Mouse (Mus musculus): ENCODE results near the gene Sept10. TPM values are rescaled to one million over a fixed set of nuclear protein-coding genes. Genes with fewer than 3 reads are reported as not detected.

Gene Sept10
- total RNA-seq (2021), result 1 to 10 TPM; 6.4 to 7.3 TPM

- intact Hi-C loops (cut with DNase I), result loop anchor here (2.0 to 5.0 kb wide), 2 partner anchors 54 to 71 kb away; no protein-coding TSS in a partner anchor
- DNase-seq (ENCODE audit: low spot score in 2 of 2), result peak; percentile 96 to 98
Measured at GRCm38 (mm10) chr10:59221473-59222270, at the start of gene Sept10, which contains the start of gene Sowahc. Gene Sept10 (minus strand): TSS chr10:59221847. Gene Sowahc (plus strand): TSS chr10:59221953.

- intact Hi-C loops (cut with DNase I), result no loop called here
- DNase-seq (ENCODE audit: low spot score in 2 of 2), result no peak
Measured at GRCm38 (mm10) chr10:59268754-59269153, 47.1 kb upstream of the Sept10 start.

- intact Hi-C loops (cut with DNase I), result no loop called here
- no peak for DNase-seq (ENCODE audit: low spot score in 2 of 2)
Measured at GRCm38 (mm10) chr10:59268109-59268508, 46.5 kb upstream of the Sept10 start.

DNA sequence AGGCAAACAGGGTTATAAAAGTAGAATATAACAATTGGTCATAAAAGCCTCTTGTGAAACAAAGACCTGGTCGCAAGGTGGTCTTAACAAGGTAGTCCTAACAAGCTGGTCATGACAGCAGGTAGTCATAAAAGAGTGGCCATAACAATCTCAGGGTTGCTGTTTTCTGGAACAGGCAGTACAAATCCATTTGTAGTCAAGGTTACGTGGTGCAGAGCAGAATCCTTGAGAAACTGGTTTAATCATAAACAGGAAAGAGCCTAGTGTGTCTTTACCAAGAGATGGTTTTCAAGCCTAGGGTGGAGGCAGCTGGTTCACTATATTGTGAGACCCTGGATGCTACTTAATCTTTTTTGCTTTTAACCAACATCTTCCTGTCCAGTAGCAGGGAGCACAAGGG, 45.6 kb upstream of the Sept10 start:
- intact Hi-C loops (cut with DNase I), result no loop called here
- DNase-seq (ENCODE audit: low spot score in 2 of 2), result no peak

DNA sequence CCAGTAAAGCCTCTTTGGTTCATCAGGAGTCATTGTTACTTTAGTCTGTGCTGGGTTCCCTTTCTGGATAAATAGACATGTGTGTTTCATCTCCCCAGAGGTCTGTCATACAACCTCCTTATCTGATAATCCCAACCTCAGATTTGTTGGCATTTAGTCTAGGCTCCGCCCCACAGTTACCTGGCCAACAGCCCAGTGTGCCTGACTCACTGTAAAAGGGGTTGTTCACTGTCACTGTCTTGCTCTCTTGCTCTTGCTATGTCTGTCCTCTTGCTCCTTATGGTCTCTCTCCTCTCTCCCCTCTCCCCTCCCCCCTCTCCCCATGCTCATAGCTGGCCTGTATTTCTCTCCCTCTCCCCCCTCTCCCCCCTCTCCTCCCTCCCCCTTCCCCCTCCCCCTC, 44.5 kb upstream of the Sept10 start:
- DNase-seq (ENCODE audit: low spot score in 2 of 2), result no peak
- intact Hi-C loops (cut with DNase I), result no loop called here

DNA sequence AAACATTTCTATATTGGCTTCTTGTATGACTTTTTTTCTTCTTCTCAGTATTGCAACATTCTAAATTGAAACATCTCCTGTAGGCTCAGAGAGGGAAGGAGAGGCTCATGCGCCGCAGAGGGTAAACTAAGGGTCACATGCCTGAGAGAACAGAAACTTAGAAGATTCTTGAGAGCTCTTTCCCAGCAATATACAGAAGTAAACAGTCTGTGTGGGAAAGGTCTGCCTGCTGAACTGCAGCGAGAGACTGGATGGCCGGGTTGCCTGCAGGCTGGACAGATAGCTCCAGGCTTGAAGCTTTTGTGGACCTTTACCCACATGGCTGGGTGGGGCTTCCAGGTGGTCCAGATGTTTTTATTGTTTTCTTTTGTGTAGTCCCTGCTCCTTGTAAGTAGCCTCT, 44.0 kb upstream of the Sept10 start:
- DNase-seq (ENCODE audit: low spot score in 2 of 2), result no peak
- intact Hi-C loops (cut with DNase I), result no loop called here

DNA sequence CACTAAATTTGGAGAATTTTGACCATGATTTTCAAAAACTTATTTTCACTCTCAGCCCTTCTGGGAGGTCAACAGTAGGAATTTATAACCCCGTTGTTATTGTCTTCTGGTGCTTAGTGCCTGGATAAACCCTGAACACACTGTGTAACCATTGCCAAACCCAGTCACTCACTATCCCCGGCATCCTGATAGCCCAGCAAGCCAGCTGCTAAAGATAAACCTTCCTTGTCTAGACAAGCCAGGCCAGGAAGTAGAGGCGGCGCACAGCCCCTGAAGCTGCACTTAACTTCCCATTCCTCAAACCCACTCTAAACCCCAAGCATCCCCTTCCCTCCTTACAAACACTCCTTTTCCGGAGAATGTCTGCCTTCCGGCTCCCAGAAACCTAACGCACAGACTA, 43.4 kb upstream of the Sept10 start:
- DNase-seq (ENCODE audit: low spot score in 2 of 2), result no peak
- intact Hi-C loops (cut with DNase I), result no loop called here

- DNase-seq (ENCODE audit: low spot score in 2 of 2), result no peak
- intact Hi-C loops (cut with DNase I), result no loop called here
Measured at GRCm38 (mm10) chr10:59262979-59263378, 41.3 kb upstream of the Sept10 start.

DNA sequence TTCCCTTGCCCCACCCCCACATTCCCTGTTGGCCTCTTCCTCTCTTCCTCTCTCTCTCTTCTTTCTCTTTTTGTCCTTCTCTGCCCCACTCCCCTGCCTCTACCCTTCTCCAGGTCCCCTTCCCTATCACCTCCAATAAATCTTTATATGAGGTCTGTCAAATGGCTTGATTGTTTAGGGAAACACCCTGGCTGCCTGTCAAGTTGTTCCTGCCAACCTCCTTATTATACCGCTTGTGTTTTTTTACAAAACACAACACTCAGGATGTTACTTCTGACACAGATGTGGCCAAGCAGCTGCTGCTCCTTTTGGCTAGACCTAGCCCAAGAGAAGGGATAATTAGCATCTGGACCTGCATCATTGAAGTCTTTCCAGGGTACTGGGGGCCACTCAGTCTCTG, 40.4 kb upstream of the Sept10 start:
- no peak for DNase-seq (ENCODE audit: low spot score in 2 of 2)
- intact Hi-C loops (cut with DNase I), result no loop called here

DNA sequence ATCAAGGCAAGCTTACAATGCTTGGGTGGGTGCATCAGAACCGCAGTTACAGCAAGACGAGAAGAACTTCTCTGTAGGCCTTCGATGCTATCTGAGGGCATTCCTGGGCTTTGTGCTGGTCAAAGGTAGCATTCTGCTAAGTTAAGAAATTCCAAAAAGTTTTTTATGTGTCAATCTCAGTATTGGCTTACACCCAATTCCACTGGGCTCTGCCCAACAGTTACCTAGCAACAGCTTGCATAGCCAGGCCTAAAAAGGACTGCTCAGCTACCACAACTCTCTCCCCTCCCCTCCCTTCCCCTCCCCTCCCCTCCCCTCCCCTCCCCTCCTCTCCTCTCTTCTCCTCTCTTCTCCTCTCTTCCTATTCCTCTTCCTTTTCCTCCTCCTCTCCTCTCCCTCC, 40.0 kb upstream of the Sept10 start:
- no peak for DNase-seq (ENCODE audit: low spot score in 2 of 2)
- intact Hi-C loops (cut with DNase I), result no loop called here

GRCm38 (mm10) chr10:59259572-59259971, 37.9 kb upstream of the Sept10 start:
- intact Hi-C loops (cut with DNase I), result no loop called here
- DNase-seq (ENCODE audit: low spot score in 2 of 2), result no peak

DNA sequence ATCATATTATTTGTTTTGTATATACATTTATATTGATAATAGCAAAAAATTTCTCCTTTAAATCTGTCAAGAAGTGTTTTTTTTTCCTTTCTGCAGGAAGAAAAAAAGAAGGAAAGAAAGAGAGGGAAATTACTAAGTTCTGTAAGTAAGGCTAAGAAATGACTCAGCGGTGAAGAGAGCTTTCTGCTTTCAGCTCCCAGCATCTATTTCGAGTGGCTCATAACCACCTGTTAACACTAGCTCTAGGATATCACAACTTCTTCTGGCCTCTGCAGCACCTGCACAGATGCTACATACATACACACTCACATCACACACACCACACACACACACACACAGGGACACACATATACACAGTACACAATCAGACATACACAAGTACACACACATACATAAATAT, 34.9 kb upstream of the Sept10 start:
- intact Hi-C loops (cut with DNase I), result no loop called here
- no peak for DNase-seq (ENCODE audit: low spot score in 2 of 2)

DNA sequence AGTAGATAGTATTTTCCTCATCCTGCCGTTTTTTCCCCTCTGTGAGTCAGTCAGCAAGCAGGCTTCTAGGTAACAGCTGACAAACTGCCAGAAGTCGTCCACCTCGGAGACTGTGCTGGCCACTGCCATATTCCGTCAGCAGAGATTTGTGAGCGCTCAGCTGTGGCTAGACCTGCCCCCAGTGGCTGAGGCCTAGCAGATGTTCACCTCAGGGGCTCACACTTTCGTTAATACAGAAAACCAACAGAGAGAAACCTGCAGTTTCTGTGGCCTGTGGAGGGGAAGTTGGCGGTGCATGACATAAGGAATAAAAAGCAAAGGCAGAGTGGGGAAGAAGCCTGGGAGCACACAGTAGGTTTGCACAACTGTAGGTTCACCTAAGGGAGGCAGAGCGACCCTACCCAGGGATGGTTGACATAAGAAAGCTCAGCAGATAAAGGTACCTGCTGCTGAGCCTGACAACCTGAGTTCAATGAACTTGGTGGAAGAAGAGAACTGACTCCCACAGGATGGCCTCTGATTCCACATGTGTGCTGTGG, 32.0 kb upstream of the Sept10 start:
- DNase-seq (ENCODE audit: low spot score in 2 of 2), result no peak
- intact Hi-C loops (cut with DNase I), result no loop called here

GRCm38 (mm10) chr10:59252396-59252795, 30.7 kb upstream of the Sept10 start:
- no peak for DNase-seq (ENCODE audit: low spot score in 2 of 2)
- intact Hi-C loops (cut with DNase I), result no loop called here

DNA sequence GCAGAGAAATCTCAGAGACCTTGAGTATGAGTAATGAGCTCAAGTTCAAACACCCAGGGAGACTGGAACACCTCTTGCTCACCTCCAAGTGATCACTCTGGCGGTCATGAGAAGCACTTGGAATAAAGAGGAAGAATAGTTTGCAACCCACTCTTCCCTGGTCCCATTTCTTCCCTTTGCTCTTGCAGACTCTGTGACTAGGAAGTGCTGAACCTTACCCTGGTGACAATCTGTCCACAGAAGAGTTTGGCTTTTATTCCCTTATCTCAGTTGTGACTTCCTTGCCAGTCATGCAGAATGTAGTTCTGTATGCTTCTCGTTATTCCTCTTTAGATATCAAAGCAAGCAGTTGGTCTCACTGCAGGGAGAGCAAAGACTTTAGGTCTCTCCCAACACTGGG, 30.3 kb upstream of the Sept10 start:
- DNase-seq (ENCODE audit: low spot score in 2 of 2), result no peak
- intact Hi-C loops (cut with DNase I), result no loop called here

- no peak for DNase-seq (ENCODE audit: low spot score in 2 of 2)
- intact Hi-C loops (cut with DNase I), result no loop called here
Measured at GRCm38 (mm10) chr10:59250679-59251078, 29.0 kb upstream of the Sept10 start.

- no peak for DNase-seq (ENCODE audit: low spot score in 2 of 2)
- intact Hi-C loops (cut with DNase I), result no loop called here
Measured at GRCm38 (mm10) chr10:59249531-59249930, 27.9 kb upstream of the Sept10 start.

DNA sequence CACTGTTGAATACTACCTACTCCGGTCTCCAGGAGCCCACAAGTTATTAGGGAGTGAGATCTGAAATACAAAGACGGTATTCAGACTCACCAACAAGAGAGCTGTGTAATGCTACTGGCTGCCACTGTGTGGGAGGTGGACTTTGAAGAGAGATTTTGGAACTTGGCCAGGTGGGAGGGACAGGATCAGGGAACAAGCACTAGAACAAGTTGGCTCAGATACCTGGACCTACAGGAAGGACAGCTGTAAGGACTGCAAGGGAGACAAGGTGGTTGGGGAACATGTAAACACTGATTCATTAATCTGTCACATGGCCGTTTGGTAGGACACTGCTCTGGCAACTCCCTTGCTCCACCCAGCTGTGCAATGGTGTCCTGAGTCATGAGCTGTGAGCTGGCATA, 19.5 kb upstream of the Sept10 start:
- intact Hi-C loops (cut with DNase I), result no loop called here
- DNase-seq (ENCODE audit: low spot score in 2 of 2), result no peak

- intact Hi-C loops (cut with DNase I), result no loop called here
- no peak for DNase-seq (ENCODE audit: low spot score in 2 of 2)
Measured at GRCm38 (mm10) chr10:59237757-59238156, 16.1 kb upstream of the Sept10 start.

GRCm38 (mm10) chr10:59236486-59236885, 14.8 kb upstream of the Sept10 start:
- intact Hi-C loops (cut with DNase I), result no loop called here
- no peak for DNase-seq (ENCODE audit: low spot score in 2 of 2)

DNA sequence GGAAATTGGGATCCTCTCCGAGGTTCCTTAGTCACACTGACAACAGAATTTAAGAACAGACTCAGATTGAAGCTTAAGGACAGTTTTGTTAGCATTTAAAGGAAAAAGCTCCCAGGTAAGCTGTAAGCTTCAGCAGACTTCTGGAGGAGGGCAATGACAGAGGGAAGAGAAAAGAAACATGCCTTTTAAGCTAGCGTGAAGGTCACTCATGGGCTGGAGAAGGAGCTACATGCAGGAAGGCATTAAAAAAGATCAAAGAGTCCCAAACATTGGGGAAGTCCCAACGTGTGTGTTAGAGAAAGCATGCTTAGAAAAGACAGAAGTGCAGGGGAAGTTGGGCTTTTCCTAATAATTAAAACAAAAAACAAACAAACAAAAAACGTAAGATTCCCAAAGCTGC, 14.2 kb upstream of the Sept10 start:
- intact Hi-C loops (cut with DNase I), result no loop called here

More for the DNA sequence above, 14.2 kb upstream of the Sept10 start:
- no peak for DNase-seq (ENCODE audit: low spot score in 2 of 2)
